Mouse (Mus musculus) layer of hippocampus, adult 9-11 months (tissue): ENCODE results near the gene Trp53i13.
"Not testable (repeated sequence)": the region's sequence is repeated elsewhere in the genome, so short reads cannot be mapped to it uniquely, and the experiment has no call there.

Source experiments
- DNase-seq: peaks from one replicate; pipeline ENCODE4 v3.0.0; 2022

Gene Trp53i13

GRCm38 (mm10) chr11:77515637-77516552, at the start of gene Trp53i13:
TSS of gene Trp53i13 (minus strand) at chr11:77515980.
- DNase-seq = no peak

- DNase-seq = no peak
Measured at GRCm38 (mm10) chr11:77545261-77545660, 29.5 kb upstream of the Trp53i13 start.

- DNase-seq = no peak
Measured at GRCm38 (mm10) chr11:77532202-77532846, 16.5 kb upstream of the Trp53i13 start.

GRCm38 (mm10) chr11:77530862-77531261, 15.1 kb upstream of the Trp53i13 start:
- no peak for DNase-seq

GRCm38 (mm10) chr11:77529644-77530043, 13.9 kb upstream of the Trp53i13 start:
- no peak for DNase-seq

GRCm38 (mm10) chr11:77528420-77528819, 12.6 kb upstream of the Trp53i13 start:
- DNase-seq = not testable (repeated sequence)

- DNase-seq = no peak
Measured at GRCm38 (mm10) chr11:77525804-77526486, 10.2 kb upstream of the Trp53i13 start.

- DNase-seq = peak; percentile 72
Measured at GRCm38 (mm10) chr11:77520601-77521529, 5.1 kb upstream of the Trp53i13 start.

- peak; percentile 78 for DNase-seq
Measured at GRCm38 (mm10) chr11:77519043-77519442, 3.3 kb upstream of the Trp53i13 start, which contains the start of gene Gm10392. TSS of gene Gm10392 (minus strand) at chr11:77519198.

- DNase-seq = no peak
Measured at GRCm38 (mm10) chr11:77518051-77518798, 2.4 kb upstream of the Trp53i13 start.

- no peak for DNase-seq
Measured at GRCm38 (mm10) chr11:77516553-77517425, 1.0 kb upstream of the Trp53i13 start.

GRCm38 (mm10) chr11:77514832-77515636, 746 bp downstream of the Trp53i13 start, which contains the start of gene Abhd15:
TSS of gene Abhd15 (plus strand) at chr11:77515121.
- peak; percentile 78 for DNase-seq

GRCm38 (mm10) chr11:77514281-77514831, 1.4 kb downstream of the Trp53i13 start:
- no peak for DNase-seq

GRCm38 (mm10) chr11:77513811-77514170, 2.0 kb downstream of the Trp53i13 start:
- DNase-seq = no peak

- DNase-seq = peak; percentile 81
Measured at GRCm38 (mm10) chr11:77512891-77513810, 2.6 kb downstream of the Trp53i13 start.

GRCm38 (mm10) chr11:77511336-77511735, 4.4 kb downstream of the Trp53i13 start:
- DNase-seq = no peak

- DNase-seq = peak; percentile 83
Measured at GRCm38 (mm10) chr11:77508068-77509021, 7.4 kb downstream of the Trp53i13 start.
